Mouse (Mus musculus): ENCODE data around the gene Abcb8.

Gene Abcb8

GRCm38 (mm10) chr5:24366426-24366825 lies 27.0 kb upstream of the Abcb8 start:
- DNase-seq (ENCODE audit: low spot score in 2 of 2), result no peak

DNA sequence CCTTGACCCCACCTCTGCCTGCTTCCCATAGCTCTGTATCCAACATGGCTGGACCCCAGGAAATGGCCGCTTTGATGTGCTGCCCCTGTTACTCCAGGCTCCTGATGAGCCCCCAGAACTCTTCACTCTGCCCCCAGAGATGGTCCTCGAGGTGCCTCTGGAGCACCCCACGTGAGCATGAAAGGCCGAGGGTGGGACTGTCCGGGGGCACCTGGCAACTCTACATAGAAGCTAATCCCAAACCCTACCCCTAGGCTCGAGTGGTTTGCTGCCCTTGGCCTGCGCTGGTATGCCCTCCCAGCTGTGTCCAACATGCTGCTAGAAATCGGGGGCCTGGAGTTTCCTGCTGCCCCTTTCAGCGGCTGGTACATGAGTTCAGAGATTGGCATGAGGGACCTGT lies 23.7 kb upstream of the Abcb8 start:
- no peak for DNase-seq (ENCODE audit: low spot score in 2 of 2)

DNA sequence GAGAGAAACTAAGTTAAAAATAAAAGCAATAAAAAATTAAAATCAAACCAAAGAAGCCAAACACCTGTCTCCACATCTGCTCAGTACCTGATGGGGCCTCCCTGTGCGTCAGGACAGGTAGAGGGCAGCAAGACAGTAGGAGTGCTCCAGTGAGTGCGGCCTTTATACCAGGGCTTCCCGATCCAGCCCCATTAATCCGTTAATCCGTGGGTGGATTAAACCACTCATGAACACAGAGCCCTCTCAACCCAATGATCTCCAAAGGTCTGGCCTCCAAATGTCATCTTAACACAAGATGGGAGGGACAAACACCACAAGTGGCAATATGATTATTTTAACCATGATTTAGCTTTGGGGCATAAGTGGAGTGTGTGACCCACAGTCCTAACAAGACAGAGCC lies 19.7 kb upstream of the Abcb8 start:
- no peak for DNase-seq (ENCODE audit: low spot score in 2 of 2)

- DNase-seq (ENCODE audit: low spot score in 2 of 2), result no peak
These were observed 19.2 kb upstream of the Abcb8 start for GRCm38 (mm10) chr5:24374216-24374615.

DNA sequence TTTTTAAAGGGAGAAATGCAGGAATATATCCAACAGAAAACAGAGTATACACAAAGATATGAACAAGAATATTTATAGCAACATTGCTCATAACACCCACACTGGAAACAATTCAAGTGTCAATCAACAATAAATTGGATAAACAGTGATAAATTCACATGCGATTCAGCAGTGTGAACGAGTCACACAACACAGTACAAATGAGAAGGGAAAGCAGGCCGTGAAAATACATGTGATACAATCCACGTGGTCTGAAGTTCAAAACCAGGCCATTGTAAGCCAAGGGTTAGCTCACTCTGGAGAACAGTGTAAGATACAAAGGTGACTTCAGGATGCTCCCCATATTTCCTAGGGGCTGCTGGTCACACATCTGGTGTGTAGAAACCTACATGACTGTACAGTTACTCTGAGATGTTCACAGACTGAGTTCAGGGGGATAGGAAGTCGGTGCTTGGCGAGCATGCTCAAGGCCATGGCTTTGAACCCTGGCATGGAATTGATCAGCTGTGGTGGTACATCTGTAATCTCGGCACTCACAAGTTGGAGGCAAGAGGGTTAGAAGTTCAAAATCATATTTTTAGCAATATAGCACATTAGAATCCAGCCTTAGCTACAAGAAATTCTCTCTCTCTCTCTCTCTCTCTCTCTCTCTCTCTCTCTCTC lies 18.7 kb upstream of the Abcb8 start:
- DNase-seq (ENCODE audit: low spot score in 2 of 2), result no peak

DNA sequence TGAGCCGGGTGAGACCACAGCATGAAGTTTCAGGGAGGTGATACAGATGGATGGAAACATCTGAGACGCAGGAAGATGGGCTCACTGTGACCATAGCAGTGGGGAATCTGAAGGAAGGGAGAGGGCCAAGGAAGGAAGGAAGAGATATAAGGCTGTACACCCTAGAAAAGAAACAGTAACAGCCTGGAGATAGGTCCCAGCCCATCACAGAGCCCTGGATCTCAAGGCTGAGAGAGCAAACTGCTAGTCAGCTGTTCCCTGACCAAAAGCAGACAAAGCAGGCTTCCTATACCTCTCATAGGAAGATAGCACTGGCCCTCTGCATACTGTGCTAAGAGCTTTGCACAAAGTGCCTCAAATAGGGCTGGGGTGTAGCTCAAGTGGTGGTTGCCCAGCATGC lies 14.8 kb upstream of the Abcb8 start:
- DNase-seq (ENCODE audit: low spot score in 2 of 2), result no peak

GRCm38 (mm10) chr5:24379501-24379900 lies 14.0 kb upstream of the Abcb8 start:
- no peak for DNase-seq (ENCODE audit: low spot score in 2 of 2)

- no peak for DNase-seq (ENCODE audit: low spot score in 2 of 2)
These were observed 13.0 kb upstream of the Abcb8 start for GRCm38 (mm10) chr5:24380499-24380898.

DNA sequence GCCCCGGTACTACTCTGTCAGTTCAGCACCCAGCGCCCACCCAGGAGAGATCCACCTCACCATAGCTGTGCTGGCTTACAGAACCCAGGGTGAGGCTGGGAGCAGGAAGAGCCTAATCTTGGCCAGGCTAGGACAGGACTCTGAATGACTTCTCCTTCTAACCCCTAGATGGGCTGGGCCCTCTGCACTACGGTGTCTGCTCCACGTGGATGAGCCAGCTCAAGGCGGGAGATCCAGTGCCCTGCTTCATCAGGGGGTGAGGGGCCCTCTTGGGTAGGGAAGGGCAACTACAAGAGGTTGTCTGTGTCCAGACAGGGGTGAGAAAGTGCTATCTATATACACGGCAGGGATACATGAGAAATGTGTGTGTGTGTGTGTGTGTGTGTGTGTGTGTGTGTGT lies 12.0 kb upstream of the Abcb8 start:
- no peak for DNase-seq (ENCODE audit: low spot score in 2 of 2)

DNA sequence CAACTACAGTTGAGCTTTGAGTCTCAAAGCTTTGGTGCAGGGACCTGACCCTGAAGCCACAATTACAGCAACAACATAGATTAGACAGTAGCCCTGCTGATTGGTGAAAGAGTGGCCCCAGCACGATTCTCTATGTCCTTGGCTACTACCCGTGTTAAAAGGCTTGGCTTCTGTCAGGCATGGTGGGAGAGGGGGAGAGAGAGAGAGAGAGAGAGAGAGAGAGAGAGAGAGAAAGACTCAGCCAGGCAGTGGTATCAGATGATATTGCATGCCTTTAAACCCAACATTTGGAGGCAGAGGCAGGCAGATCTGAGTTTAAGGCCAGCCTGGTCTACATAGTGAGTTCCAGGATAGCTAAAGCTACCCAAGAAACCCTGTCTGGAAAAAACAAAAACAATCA lies 11.5 kb upstream of the Abcb8 start:
- DNase-seq (ENCODE audit: low spot score in 2 of 2), result no peak

DNA sequence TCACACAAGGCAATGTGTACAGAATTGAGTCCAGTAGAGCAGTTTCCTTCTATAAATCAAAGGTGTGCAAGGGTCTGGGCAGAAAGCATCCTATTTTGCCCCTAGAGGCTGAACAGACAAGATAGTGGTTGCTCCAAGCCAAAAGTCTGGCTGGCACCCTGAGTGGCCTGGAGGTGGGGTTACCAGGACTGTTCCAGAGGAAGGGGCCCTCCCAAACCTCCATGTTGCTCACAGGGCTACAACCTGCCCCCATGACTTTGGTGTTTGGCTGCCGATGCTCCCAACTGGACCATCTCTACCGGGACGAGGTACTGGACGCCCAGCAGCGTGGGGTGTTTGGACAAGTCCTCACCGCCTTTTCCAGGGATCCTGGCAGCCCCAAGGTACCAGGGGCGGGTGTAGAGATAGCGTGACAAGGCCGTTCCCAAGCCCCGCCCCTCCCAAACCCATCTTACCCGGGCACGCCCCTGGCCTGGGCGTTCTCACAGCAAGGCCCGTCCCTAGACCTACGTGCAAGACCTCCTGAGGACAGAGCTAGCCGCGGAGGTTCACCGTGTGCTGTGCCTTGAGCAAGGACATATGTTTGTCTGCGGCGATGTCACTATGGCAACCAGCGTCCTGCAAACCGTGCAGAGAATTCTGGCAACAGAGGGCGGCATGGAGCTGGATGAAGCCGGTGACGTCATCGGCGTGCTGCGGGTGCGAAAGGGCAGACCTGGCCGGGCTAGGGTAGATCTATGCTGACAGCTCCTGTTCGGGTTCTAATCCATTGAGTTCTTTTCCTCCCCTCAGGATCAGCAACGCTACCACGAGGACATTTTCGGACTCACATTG lies 10.2 kb upstream of the Abcb8 start:
- DNase-seq (ENCODE audit: low spot score in 2 of 2), result peak; percentile 73 to 91

GRCm38 (mm10) chr5:24384407-24384806 lies 9.1 kb upstream of the Abcb8 start:
- no peak for DNase-seq (ENCODE audit: low spot score in 2 of 2)

DNA sequence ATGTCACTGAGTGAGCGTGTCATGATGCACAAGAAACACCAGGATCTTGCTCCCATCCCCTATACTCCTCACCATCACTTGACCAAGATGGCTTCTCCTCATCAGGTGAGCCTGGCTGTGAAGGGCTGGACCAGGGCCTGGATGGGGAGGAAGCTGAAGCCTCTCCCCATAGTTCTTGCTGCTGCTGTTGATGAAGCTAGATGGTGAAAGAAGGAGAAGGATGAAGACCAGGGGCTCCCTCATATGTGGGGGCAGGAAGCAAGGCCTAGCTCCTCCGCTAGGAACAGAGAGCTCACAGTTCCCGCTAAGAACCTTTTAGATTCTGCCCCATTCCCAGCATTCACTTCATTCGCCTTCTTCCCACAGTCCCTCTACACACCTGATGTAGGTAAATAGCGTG lies 8.1 kb upstream of the Abcb8 start:
- no peak for DNase-seq (ENCODE audit: low spot score in 2 of 2)

GRCm38 (mm10) chr5:24385887-24386550 lies 7.4 kb upstream of the Abcb8 start:
- DNase-seq (ENCODE audit: low spot score in 2 of 2), result no peak

DNA sequence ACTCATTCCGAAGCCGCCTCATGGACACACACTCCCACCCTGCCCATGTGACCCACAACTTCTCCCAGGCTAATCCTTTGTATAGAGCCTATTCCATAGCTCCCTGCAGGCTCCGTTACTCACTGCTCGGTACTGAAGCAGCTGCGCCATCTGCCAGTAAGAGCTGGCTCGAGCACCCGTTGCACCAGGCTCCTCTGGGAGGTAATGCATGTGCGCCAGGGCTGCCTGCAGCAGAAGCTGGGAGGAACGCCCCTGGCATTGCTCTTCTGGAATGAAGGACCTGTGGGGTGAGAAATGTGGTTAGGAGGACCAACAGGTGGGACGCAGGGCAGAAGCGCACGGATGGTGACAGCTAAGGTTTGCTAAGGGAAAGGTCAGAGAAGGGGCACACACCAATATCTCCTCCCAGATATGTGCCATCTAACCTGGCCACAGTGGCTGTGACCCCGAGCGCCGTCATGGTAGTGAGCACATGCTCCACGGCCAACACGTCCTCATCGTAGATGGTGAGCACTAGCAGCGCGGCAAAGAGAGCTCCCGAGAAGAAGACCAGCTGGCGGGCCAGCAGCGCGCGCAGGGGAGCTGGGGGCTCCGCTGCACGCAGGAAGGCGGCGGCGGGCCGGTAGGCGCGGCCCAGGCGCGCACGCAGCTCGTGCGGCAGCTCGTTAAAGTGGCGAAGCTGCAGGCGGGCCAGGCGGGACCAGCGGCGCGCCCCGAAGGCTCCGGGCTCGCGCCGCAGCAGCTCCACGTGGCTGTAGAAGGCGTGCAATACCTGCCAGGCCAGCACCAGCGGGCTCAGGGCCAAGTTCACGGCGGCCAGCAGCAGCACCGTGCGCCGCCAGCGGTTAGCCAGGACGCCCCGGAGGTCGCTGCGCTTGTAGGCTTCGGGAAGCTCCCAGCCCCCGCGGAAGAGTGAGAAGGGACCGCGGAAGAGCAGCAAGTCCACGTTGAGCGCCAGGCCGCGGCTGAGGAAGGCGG lies 5.9 kb upstream of the Abcb8 start:
- peak in 1 of 2 experiments; percentile 30 for DNase-seq (ENCODE audit: low spot score in 2 of 2)

DNA sequence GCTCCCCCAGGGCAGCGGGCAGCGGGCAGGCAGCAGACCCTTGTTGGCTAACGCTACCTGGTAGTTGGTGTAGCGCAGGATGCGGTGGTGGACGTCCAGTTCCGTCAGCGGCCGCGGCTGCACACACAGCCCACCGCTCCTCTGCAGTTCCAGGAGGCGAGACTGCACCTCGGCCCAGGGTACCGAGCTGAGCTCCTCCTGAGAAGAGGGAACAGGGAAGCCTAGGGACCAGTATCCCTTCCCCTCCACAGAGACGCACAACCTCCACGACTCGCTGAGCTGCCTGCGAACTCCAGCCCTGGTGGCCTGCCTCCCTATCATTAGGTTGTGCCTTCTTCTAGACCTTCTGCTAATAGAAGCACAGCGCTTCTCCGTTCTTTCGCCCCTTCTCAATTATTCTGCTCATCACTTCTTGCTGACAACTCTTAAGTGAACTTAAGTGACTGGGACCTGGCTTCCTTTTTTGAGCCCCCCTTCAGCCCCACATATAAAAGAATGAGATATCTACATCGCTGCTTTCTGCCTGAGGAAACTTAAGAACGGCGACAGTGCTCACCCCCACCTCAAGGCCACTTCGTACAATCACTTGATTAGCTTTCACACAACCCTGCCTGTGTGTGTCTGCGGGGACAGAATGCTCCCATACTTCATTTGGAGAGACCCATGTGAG lies 5.1 kb upstream of the Abcb8 start:
- DNase-seq (ENCODE audit: low spot score in 2 of 2), result no peak

DNA sequence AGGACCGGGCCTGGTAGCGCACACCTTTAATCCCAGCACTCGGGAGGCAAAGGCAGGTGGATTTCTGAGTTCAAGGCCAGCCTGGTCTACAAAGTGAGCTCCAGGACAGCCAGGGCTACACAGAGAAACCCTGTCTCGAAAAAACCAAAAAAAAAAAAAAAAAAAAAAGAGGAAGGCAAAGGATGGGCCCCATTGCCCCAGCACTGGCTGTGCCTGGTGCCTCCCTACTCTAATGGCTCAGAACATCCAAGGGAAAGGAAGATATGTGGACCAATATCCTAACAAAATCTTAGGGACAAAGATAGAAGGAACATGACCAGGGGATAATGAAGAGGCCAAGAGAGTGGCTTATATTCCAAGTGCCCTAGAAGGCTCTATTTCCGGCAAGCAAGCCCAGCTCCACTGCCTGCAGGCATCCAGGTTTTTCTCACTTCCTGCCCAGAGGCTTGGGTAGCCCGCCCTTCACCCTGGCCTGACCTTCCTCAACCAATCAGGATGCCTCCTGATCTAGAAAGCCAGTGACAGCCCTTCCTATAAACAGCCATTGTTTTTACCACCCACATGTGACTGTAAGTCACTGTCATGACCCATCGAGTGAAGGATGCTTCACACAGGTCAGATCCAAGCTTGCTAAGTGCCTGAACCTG lies 4.3 kb upstream of the Abcb8 start:
- DNase-seq (ENCODE audit: low spot score in 2 of 2), result no peak

- DNase-seq (ENCODE audit: low spot score in 2 of 2), result no peak
These were observed 3.8 kb upstream of the Abcb8 start for GRCm38 (mm10) chr5:24389658-24390020.

DNA sequence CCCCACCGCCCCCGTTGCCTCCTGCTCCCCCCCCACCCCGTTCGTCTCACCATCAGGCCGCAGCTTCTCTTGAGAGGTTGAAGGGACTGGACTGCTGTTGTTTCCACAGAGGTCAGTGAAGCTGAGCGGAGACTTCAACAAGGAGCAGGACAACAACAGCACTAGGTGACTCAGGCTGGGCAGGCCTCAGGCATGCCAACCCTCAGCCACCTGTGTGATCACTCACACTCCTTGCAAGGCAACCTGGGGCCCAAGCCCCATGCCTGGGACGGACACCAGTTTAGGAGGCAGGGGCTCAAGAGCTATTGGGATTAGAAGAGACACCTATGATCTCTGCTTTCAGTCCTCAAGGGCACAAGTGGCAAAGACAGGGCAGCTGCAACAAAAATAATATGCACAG lies 1.6 kb upstream of the Abcb8 start, which contains the start of gene Atg9b:
Gene Atg9b (minus strand): TSS at position 280 of the 400 bp plus-strand sequence.
- DNase-seq (ENCODE audit: low spot score in 2 of 2), result no peak

- DNase-seq (ENCODE audit: low spot score in 2 of 2), result no peak
These were observed 739 bp upstream of the Abcb8 start for GRCm38 (mm10) chr5:24392724-24393123.

Measured in spleen, postnatal 10 days (tissue).